Mouse (Mus musculus): ENCODE measurements around the gene Itga5. TPM values are rescaled to one million over a fixed set of nuclear protein-coding genes. Genes with fewer than 3 reads are reported as not detected.

Itga5 gene
- polyA plus RNA-seq, 1 experiment from 2014 or later = 28.6 TPM

DNA sequence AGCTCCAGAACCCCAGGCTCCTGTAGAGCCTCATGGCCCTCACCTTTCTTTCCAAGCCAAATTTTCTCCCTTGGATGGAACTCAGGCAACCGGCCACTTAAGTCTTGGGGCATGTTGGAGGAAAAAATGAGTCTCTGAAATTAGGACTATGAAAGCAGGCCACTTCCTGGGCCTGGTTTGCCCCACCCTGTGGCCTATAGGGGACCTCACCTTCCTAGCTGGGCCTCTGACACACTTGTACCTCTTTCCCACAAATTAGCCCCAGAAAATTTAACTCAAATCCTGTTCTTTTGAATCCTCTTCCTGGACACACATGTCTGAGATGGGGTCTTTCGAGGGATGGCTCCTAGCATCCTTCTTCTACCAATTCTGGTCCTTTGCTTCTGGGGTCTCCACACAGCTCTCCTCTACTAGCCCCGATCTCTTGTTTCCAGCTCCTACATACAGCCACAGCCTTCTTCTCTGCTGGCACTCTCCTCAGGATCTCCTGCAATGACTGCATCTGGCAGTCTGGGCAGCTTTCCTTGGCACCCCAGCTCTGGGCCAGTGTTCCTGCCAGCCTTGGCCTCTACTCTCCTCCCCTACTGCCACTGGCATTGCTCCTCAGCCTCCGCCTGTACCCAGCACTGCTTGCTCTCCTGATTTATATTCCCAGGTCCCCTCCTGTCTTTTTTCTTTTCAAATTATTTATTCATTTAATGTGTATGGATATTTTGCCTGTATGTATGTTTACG lies 6.5 kb downstream of the Itga5 start:
- DNase-seq (ENCODE audit: low spot score) (no peak), ATAC-seq (ENCODE audit: insufficient number of reproducible peaks, low FRiP score, low TSS enrichment, low read depth) (no peak)
- Histone ChIP-seq H3K9me3 (ENCODE audit: control insufficient read depth, low read length) (no peaks in the 10 kb centered on the region), H3K4me3 (ENCODE audit: low read depth, low read length) (no peak overlapping the region), H3K9ac (ENCODE audit: low read length) (no peak overlapping the region), H3K36me3 (ENCODE audit: control insufficient read depth, insufficient read depth, low read length) (peaks cover 10% of the 10 kb centered on the region; the same call in 1 of the 2 replicates), H3K27ac (replicated peaks; ENCODE audit: low read depth, low read length) (no peak overlapping the region), H3K27me3 (ENCODE audit: control insufficient read depth, insufficient read depth, low read length) (no peaks in the 10 kb centered on the region), H3K4me2 (ENCODE audit: low read depth, severe bottlenecking) (no peak overlapping the region), H3K4me1 (ENCODE audit: control insufficient read depth, insufficient read depth, low read length) (peaks cover 21% of the 10 kb centered on the region)
- 87% methylated on average over 5 of the region's 5 CpGs for WGBS

GRCm38 (mm10) chr15:103359122-103359510 lies 7.4 kb downstream of the Itga5 start:
- H3K9me3 ChIP-seq (ENCODE audit: control insufficient read depth, low read length) = no peaks in the 10 kb centered on the region
- H3K27ac ChIP-seq (replicated peaks; ENCODE audit: low read depth, low read length) = no peak overlapping the region
- H3K4me1 ChIP-seq (ENCODE audit: control insufficient read depth, insufficient read depth, low read length) = peaks cover 19% of the 10 kb centered on the region
- peak; percentile 28; the same call in 1 of the 2 replicates for ATAC-seq (ENCODE audit: insufficient number of reproducible peaks, low FRiP score, low TSS enrichment, low read depth)
- no peak overlapping the region for H3K9ac ChIP-seq (ENCODE audit: low read length)
- H3K36me3 ChIP-seq (ENCODE audit: control insufficient read depth, insufficient read depth, low read length) = peaks cover 12% of the 10 kb centered on the region; the same call in 1 of the 2 replicates
- H3K4me2 ChIP-seq (ENCODE audit: low read depth, severe bottlenecking) = no peak overlapping the region
- no peak overlapping the region for H3K4me3 ChIP-seq (ENCODE audit: low read depth, low read length)
- no peaks in the 10 kb centered on the region for H3K27me3 ChIP-seq (ENCODE audit: control insufficient read depth, insufficient read depth, low read length)
- WGBS = 55% methylated on average over 1 of the region's 1 CpGs
- DNase-seq (ENCODE audit: low spot score) = no peak

GRCm38 (mm10) chr15:103358278-103359121 lies 8.1 kb downstream of the Itga5 start:
- Histone ChIP-seq H3K9ac (ENCODE audit: low read length) (no peak overlapping the region; the same call in 1 of the 2 replicates), H3K4me1 (ENCODE audit: control insufficient read depth, insufficient read depth, low read length) (peaks cover 19% of the 10 kb centered on the region), H3K27ac (replicated peaks; ENCODE audit: low read depth, low read length) (peak overlapping the region; percentile 63), H3K36me3 (ENCODE audit: control insufficient read depth, insufficient read depth, low read length) (peaks cover 16% of the 10 kb centered on the region; the same call in 1 of the 2 replicates), H3K4me3 (ENCODE audit: low read depth, low read length) (no peak overlapping the region), H3K9me3 (ENCODE audit: control insufficient read depth, low read length) (no peaks in the 10 kb centered on the region), H3K27me3 (ENCODE audit: control insufficient read depth, insufficient read depth, low read length) (no peaks in the 10 kb centered on the region), H3K4me2 (ENCODE audit: low read depth, severe bottlenecking) (no peak overlapping the region)
- ATAC-seq (ENCODE audit: insufficient number of reproducible peaks, low FRiP score, low TSS enrichment, low read depth) (peak; percentile 63), DNase-seq (ENCODE audit: low spot score) (peak; percentile 71)
- 30% methylated on average over 4 of the region's 4 CpGs for WGBS

- Histone ChIP-seq H3K9me3 (ENCODE audit: control insufficient read depth, low read length) (no peaks in the 10 kb centered on the region), H3K36me3 (ENCODE audit: control insufficient read depth, insufficient read depth, low read length) (peaks cover 16% of the 10 kb centered on the region; the same call in 1 of the 2 replicates), H3K27me3 (ENCODE audit: control insufficient read depth, insufficient read depth, low read length) (no peaks in the 10 kb centered on the region), H3K9ac (ENCODE audit: low read length) (no peak overlapping the region), H3K4me1 (ENCODE audit: control insufficient read depth, insufficient read depth, low read length) (peaks cover 19% of the 10 kb centered on the region), H3K27ac (replicated peaks; ENCODE audit: low read depth, low read length) (no peak overlapping the region), H3K4me2 (ENCODE audit: low read depth, severe bottlenecking) (no peak overlapping the region), H3K4me3 (ENCODE audit: low read depth, low read length) (no peak overlapping the region)
- ATAC-seq (ENCODE audit: insufficient number of reproducible peaks, low FRiP score, low TSS enrichment, low read depth) (no peak), DNase-seq (ENCODE audit: low spot score) (no peak)
- 78% methylated on average over 4 of the region's 4 CpGs for WGBS
Observed at GRCm38 (mm10) chr15:103357817-103358216, 8.7 kb downstream of the Itga5 start.

GRCm38 (mm10) chr15:103356130-103356529 lies 10.4 kb downstream of the Itga5 start:
- H3K27ac ChIP-seq (replicated peaks; ENCODE audit: low read depth, low read length) = no peak overlapping the region

GRCm38 (mm10) chr15:103355420-103355819 lies 11.1 kb downstream of the Itga5 start:
- Histone ChIP-seq H3K36me3 (ENCODE audit: control insufficient read depth, insufficient read depth, low read length) (peaks cover 25% of the 10 kb centered on the region; the same call in 1 of the 2 replicates), H3K4me2 (ENCODE audit: low read depth, severe bottlenecking) (no peak overlapping the region), H3K27me3 (ENCODE audit: control insufficient read depth, insufficient read depth, low read length) (no peaks in the 10 kb centered on the region), H3K9me3 (ENCODE audit: control insufficient read depth, low read length) (no peaks in the 10 kb centered on the region), H3K4me3 (ENCODE audit: low read depth, low read length) (no peak overlapping the region), H3K27ac (replicated peaks; ENCODE audit: low read depth, low read length) (no peak overlapping the region), H3K4me1 (ENCODE audit: control insufficient read depth, insufficient read depth, low read length) (peaks cover 12% of the 10 kb centered on the region), H3K9ac (ENCODE audit: low read length) (no peak overlapping the region)
- no peak for DNase-seq (ENCODE audit: low spot score)
- WGBS = 84% methylated on average over 4 of the region's 4 CpGs
- ATAC-seq (ENCODE audit: insufficient number of reproducible peaks, low FRiP score, low TSS enrichment, low read depth) = no peak

More at GRCm38 (mm10) chr15:103356130-103356529, 10.4 kb downstream of the Itga5 start:
- no peak overlapping the region for H3K4me2 ChIP-seq (ENCODE audit: low read depth, severe bottlenecking)
- H3K9me3 ChIP-seq (ENCODE audit: control insufficient read depth, low read length) = no peaks in the 10 kb centered on the region
- ATAC-seq (ENCODE audit: insufficient number of reproducible peaks, low FRiP score, low TSS enrichment, low read depth) (no peak), DNase-seq (ENCODE audit: low spot score) (no peak)
- H3K4me3 ChIP-seq (ENCODE audit: low read depth, low read length) = no peak overlapping the region
- WGBS = 81% methylated on average over 4 of the region's 4 CpGs
- H3K4me1 ChIP-seq (ENCODE audit: control insufficient read depth, insufficient read depth, low read length) = peaks cover 12% of the 10 kb centered on the region
- H3K9ac ChIP-seq (ENCODE audit: low read length) = no peak overlapping the region
- peaks cover 25% of the 10 kb centered on the region; the same call in 1 of the 2 replicates for H3K36me3 ChIP-seq (ENCODE audit: control insufficient read depth, insufficient read depth, low read length)
- no peaks in the 10 kb centered on the region for H3K27me3 ChIP-seq (ENCODE audit: control insufficient read depth, insufficient read depth, low read length)

DNA sequence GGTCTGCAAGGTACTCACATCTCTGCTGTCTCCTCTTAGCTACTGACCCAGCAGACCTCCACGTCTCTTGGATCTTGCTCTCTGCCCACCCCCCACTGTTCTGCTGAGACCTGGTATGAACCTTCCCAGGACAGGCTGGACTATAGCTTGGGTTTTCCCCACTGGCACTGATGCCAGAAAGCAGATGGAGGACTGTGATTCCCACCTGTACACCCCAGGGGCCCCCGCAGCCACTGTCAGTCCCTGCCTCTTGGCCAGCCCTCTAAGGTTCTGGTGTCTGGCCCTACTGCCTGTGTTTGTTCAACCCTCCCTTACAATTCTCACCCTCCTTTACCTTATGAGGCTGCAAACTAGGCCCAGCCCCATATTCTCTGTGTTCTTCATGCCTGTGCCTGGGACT lies 11.9 kb downstream of the Itga5 start:
- ATAC-seq (ENCODE audit: insufficient number of reproducible peaks, low FRiP score, low TSS enrichment, low read depth) (no peak), DNase-seq (ENCODE audit: low spot score) (no peak)
- peaks cover 12% of the 10 kb centered on the region for H3K4me1 ChIP-seq (ENCODE audit: control insufficient read depth, insufficient read depth, low read length)
- H3K27ac ChIP-seq (replicated peaks; ENCODE audit: low read depth, low read length) = no peak overlapping the region
- H3K36me3 ChIP-seq (ENCODE audit: control insufficient read depth, insufficient read depth, low read length) = peaks cover 25% of the 10 kb centered on the region; the same call in 1 of the 2 replicates
- no peak overlapping the region for H3K4me3 ChIP-seq (ENCODE audit: low read depth, low read length)
- H3K9ac ChIP-seq (ENCODE audit: low read length) = no peak overlapping the region
- H3K9me3 ChIP-seq (ENCODE audit: control insufficient read depth, low read length) = no peaks in the 10 kb centered on the region
- H3K4me2 ChIP-seq (ENCODE audit: low read depth, severe bottlenecking) = no peak overlapping the region
- 91% methylated on average over 2 of the region's 2 CpGs for WGBS
- H3K27me3 ChIP-seq (ENCODE audit: control insufficient read depth, insufficient read depth, low read length) = no peaks in the 10 kb centered on the region

DNA sequence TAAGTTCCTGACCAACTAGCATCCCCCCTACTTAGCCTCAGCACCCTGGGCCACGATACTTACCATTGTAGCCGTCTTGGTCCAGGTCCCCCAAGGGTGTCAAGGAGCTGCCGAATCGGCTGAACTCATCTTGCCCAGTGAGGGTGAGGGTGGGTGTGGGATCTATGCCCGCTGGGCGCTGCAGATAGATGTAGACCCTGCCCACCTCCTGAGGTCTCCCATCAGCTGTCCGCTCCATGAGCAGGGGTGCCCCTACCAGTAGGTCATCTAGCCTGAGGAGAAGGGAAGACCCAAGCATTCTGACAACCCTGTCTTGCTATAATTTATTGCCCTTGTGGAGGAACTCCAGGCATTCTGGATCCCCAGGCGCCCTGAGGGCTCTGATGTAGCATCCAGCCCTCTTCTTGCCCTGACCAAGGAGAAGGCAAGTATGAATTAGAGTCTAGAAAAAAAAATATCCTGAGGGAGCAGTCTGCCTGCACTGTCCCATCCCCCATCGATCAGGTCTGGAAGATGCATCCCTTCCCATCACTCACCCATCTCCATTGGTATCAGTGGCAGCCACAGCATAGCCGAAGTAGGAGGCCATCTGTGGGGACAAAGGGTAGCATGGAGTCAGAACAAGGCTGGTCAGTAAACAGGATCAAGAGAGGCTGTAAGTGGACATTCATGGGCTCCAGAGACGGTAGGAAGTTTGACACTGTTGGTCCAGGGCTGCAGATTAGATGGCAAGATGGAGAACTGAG lies 12.9 kb downstream of the Itga5 start:
- DNase-seq (ENCODE audit: low spot score) = no peak
- no peak overlapping the region for H3K9ac ChIP-seq (ENCODE audit: low read length)
- ATAC-seq (ENCODE audit: insufficient number of reproducible peaks, low FRiP score, low TSS enrichment, low read depth) = 0 out of 2 replicates have a peak, but pooled peaks have one; percentile 8
- 88% methylated on average over 11 of the region's 11 CpGs for WGBS
- no peaks in the 10 kb centered on the region for H3K27me3 ChIP-seq (ENCODE audit: control insufficient read depth, insufficient read depth, low read length)
- H3K27ac ChIP-seq (replicated peaks; ENCODE audit: low read depth, low read length) = no peak overlapping the region
- no peak overlapping the region for H3K4me3 ChIP-seq (ENCODE audit: low read depth, low read length)
- H3K4me2 ChIP-seq (ENCODE audit: low read depth, severe bottlenecking) = no peak overlapping the region
- H3K9me3 ChIP-seq (ENCODE audit: control insufficient read depth, low read length) = no peaks in the 10 kb centered on the region
- peaks cover 6% of the 10 kb centered on the region for H3K4me1 ChIP-seq (ENCODE audit: control insufficient read depth, insufficient read depth, low read length)
- peaks cover 28% of the 10 kb centered on the region; the same call in 1 of the 2 replicates for H3K36me3 ChIP-seq (ENCODE audit: control insufficient read depth, insufficient read depth, low read length)

Data from limb, embryonic 11.5 days (tissue).